Mouse (Mus musculus): ENCODE measurements around the gene Cbln3. TPM values are rescaled to one million over a fixed set of nuclear protein-coding genes. Genes with fewer than 3 reads are reported as not detected.

The Cbln3 gene
- total and polyA plus RNA-seq, 3 experiments = 0.17 to 0.26 (median 0.24) TPM

- Histone ChIP-seq H3K79me2 (replicated peaks; ENCODE audit: control insufficient read depth, extremely low read depth, insufficient read depth, poor library complexity, severe bottlenecking) (no peaks in the 10 kb centered on the region), H3K27me3 (replicated peaks) (peaks cover 17% of the 10 kb centered on the region), H3K9me3 (replicated peaks; ENCODE audit: low read length) (peaks cover 10% of the 10 kb centered on the region), H3K9ac (ENCODE audit: insufficient read depth, low read depth) (no peak overlapping the region), H3K4me1 (ENCODE audit: control insufficient read depth in 1 of 2, insufficient read depth in 2 of 2) (peaks cover 13 to 45% of the 10 kb centered on the region in 2 experiments), H3K36me3 (replicated peaks in 1 of 2; ENCODE audit: control insufficient read depth in 1 of 2, insufficient read depth in 1 of 2, low read length in 1 of 2) (no peaks in the 10 kb centered on the region), H3K27ac (ENCODE audit: insufficient read depth, low read depth) (peak overlapping the region; percentile 51; the same call in 1 of the 2 replicates), H3K4me2 (ENCODE audit: insufficient read depth, low read depth, poor library complexity, severe bottlenecking) (peak overlapping the region; percentile 37; the same call in 1 of the 2 replicates), H3K4me3 (replicated peaks in 1 of 3; ENCODE audit: low read depth in 2 of 3, low read length in 2 of 3, poor library complexity in 1 of 3) (no peak overlapping the region)
- in situ Hi-C loops (cut with MboI; ENCODE audit: low pct_ligation_motif_present, low pct_unique_long_range_greater_than_20kb, low sequenced_read_pairs) (no loop called here), dilution Hi-C loops (cut with MboI; ENCODE audit: extremely low pct_ligation_motif_present, extremely low pct_unique_long_range_greater_than_20kb, low sequenced_read_pairs) (no loop called here)
- TF ChIP-seq E2F4 (IDR thresholded peaks at IDR 0.05; ENCODE audit: insufficient replicate concordance, low read depth, low read length) (no peak), ZKSCAN1 (IDR thresholded peaks at IDR 0.05; ENCODE audit: borderline replicate concordance, low read depth, low read length) (no peak), MAZ (IDR thresholded peaks at IDR 0.05; ENCODE audit: low read depth, low read length) (no peak), EP300 (IDR thresholded peaks at IDR 0.05; ENCODE audit: low read length) (peak; percentile 19; the same call in 1 of the 2 replicates), TCF12 (IDR thresholded peaks at IDR 0.05; ENCODE audit: low read depth, low read length) (0 out of 2 replicates have a peak, but pooled peaks have one; percentile 9), JUND (conservative IDR thresholded peaks at IDR 0.05; ENCODE audit: low read depth, low read length) (no peak), NRF1 (IDR thresholded peaks at IDR 0.05; ENCODE audit: low read depth, low read length) (0 out of 2 replicates have a peak, but pooled peaks have one; percentile 3), ETS1 (conservative IDR thresholded peaks at IDR 0.05; ENCODE audit: low read depth, low read length) (peak; percentile 63; the same call in 1 of the 2 replicates), MAX (IDR thresholded peaks at IDR 0.05; ENCODE audit: low read length) (peak; percentile 72; the same call in 1 of the 2 replicates), MEF2A (IDR thresholded peaks at IDR 0.05; ENCODE audit: borderline replicate concordance, low read depth, low read length) (peak; percentile 26; the same call in 1 of the 2 replicates), BHLHE40 (IDR thresholded peaks at IDR 0.05; ENCODE audit: low read depth, low read length) (peak; percentile 64), MYC (IDR thresholded peaks at IDR 0.05; ENCODE audit: low read depth, low read length) (peak; percentile 15; the same call in 1 of the 2 replicates)
- peak; percentile 72 for DNase-seq (ENCODE audit: extremely low read depth)
Observed at GRCm38 (mm10) chr14:55868230-55869026, 15.8 kb downstream of the Cbln3 start.

DNA sequence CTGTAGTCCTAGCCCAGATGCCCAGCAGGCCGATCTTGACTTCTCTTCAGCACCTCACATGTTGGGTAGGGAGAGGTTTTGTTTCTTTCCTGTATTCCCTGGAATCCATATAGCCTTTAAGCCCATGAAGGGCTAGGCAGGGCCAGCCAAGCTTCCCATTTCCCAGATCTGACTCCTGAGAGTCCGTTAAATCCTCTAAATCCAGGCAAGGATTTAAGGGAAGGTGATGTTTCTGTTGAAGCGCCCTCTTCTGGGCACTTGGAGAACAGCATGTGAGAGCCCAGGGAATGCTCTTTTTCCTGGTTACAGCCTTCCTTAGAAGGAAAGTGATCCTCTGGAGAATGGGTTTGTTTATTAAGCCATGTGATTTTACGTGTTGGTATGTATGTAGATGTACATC is 17.2 kb downstream of the Cbln3 start:
- in situ Hi-C loops (cut with MboI; ENCODE audit: low pct_ligation_motif_present, low pct_unique_long_range_greater_than_20kb, low sequenced_read_pairs) = no loop called here
- no peak for DNase-seq (ENCODE audit: extremely low read depth)

More for the DNA sequence above, 17.2 kb downstream of the Cbln3 start:
- dilution Hi-C loops (cut with MboI; ENCODE audit: extremely low pct_ligation_motif_present, extremely low pct_unique_long_range_greater_than_20kb, low sequenced_read_pairs) = no loop called here
- Histone ChIP-seq H3K9me3 (replicated peaks; ENCODE audit: low read length) (peaks cover 10% of the 10 kb centered on the region), H3K27me3 (replicated peaks) (peaks cover 17% of the 10 kb centered on the region), H3K4me3 (replicated peaks in 1 of 3; ENCODE audit: low read depth in 2 of 3, low read length in 2 of 3, poor library complexity in 1 of 3) (no peak overlapping the region), H3K27ac (ENCODE audit: insufficient read depth, low read depth) (no peak overlapping the region), H3K79me2 (replicated peaks; ENCODE audit: control insufficient read depth, extremely low read depth, insufficient read depth, poor library complexity, severe bottlenecking) (no peaks in the 10 kb centered on the region), H3K4me1 (ENCODE audit: control insufficient read depth in 1 of 2, insufficient read depth in 2 of 2) (peaks cover 13 to 31% of the 10 kb centered on the region in 2 experiments), H3K9ac (ENCODE audit: insufficient read depth, low read depth) (no peak overlapping the region), H3K36me3 (replicated peaks in 1 of 2; ENCODE audit: control insufficient read depth in 1 of 2, insufficient read depth in 1 of 2, low read length in 1 of 2) (no peaks in the 10 kb centered on the region), H3K4me2 (ENCODE audit: insufficient read depth, low read depth, poor library complexity, severe bottlenecking) (no peak overlapping the region)
- peak; percentile 75 to 97 for TF ChIP-seq CTCF (conservative IDR thresholded peaks at IDR 0.05 in 1 of 2, IDR thresholded peaks at IDR 0.05 in 1 of 2; ENCODE audit: low read depth in 2 of 2, low read length in 2 of 2)
- no peak for TF ChIP-seq CHD1 (IDR thresholded peaks at IDR 0.05; ENCODE audit: low read depth, low read length)
- TF ChIP-seq SMC3 (IDR thresholded peaks at IDR 0.05; ENCODE audit: low read depth, low read length) = peak; percentile 30; the same call in 1 of the 2 replicates

All from CH12.LX (cell line).